Mouse (Mus musculus) testis, adult 2 months (tissue): ENCODE data around the gene Col4a3bp.

Source experiments
- CTCF ChIP-seq: fragments of 200-500 bp; IDR thresholded peaks from 2 replicates; pipeline ENCODE4 v1.5.1; 2012; ENCODE audit warnings: low read depth, mild to moderate bottlenecking, inconsistent platforms, low read length, moderate library complexity; ENCODE audit not compliant: control insufficient read depth, insufficient read depth, insufficient replicate concordance
- POLR2A ChIP-seq: fragments of 200-500 bp; IDR thresholded peaks from 2 replicates; pipeline ENCODE4 v1.6.1; 2012; ENCODE audit warnings: low read depth, mild to moderate bottlenecking, inconsistent platforms, low read length, moderate library complexity; ENCODE audit not compliant: control insufficient read depth

GRCm38 (mm10) chr13:96567977-96568376 is 25.6 kb downstream of the Col4a3bp start:
- TF ChIP-seq CTCF (no peak), POLR2A (no peak)
